Mouse (Mus musculus) intestine, embryonic 16.5 days (tissue): Measurements from ENCODE around the gene Ccn2. TPM values are rescaled to one million over a fixed set of nuclear protein-coding genes. Genes with fewer than 3 reads are reported as not detected.

ENCODE experiments used
- ATAC-seq: fragments of 200-750 bp; cut with Nextera tagmentation; 2 replicates; pipeline ENCODE4 v1.8.0; 2017; ENCODE audit warnings: moderate TSS enrichment, moderate library complexity
- H3K27ac ChIP-seq: fragments of 300-500 bp; sonication (generic); 2 replicates; pipeline ENCODE4 v1.5.1; 2014; ENCODE audit warnings: mild to moderate bottlenecking, low read length
- H3K27me3 ChIP-seq: fragments of 300-500 bp; sonication (generic); replicated peaks from 2 replicates; pipeline ENCODE4 v1.6.1; 2014; ENCODE audit warnings: low read length, control low read depth, mixed read lengths; ENCODE audit not compliant: control insufficient read depth, insufficient read depth
- H3K36me3 ChIP-seq: fragments of 300-500 bp; sonication (generic); 2 replicates; pipeline ENCODE4 v1.6.1; 2014; ENCODE audit warnings: low read length, control low read depth; ENCODE audit not compliant: control insufficient read depth, insufficient read depth
- H3K4me1 ChIP-seq: fragments of 300-500 bp; sonication (generic); 2 replicates; pipeline ENCODE4 v1.6.1; 2014; ENCODE audit warnings: low read length, control low read depth, mixed read lengths; ENCODE audit not compliant: control insufficient read depth, insufficient read depth
- H3K4me2 ChIP-seq: fragments of 300-500 bp; sonication (generic); 2 replicates; pipeline ENCODE4 v1.6.1; 2014; ENCODE audit warnings: low read depth, low read length, control low read depth
- H3K4me3 ChIP-seq: fragments of 300-500 bp; sonication (generic); 2 replicates; pipeline ENCODE4 v1.5.1; 2014; ENCODE audit warnings: mild to moderate bottlenecking, low read length
- H3K9ac ChIP-seq: fragments of 300-500 bp; sonication (generic); 2 replicates; pipeline ENCODE4 v1.6.1; 2014; ENCODE audit warnings: low read depth, low read length
- H3K9me3 ChIP-seq: fragments of 300-500 bp; sonication (generic); 2 replicates; pipeline ENCODE4 v1.6.1; 2016; ENCODE audit warnings: low read length, control low read depth; ENCODE audit not compliant: control insufficient read depth
- WGBS: fragments of 180-500 bp; shearing (Covaris S2); extraction: QIAGEN DNeasy Blood & Tissue Kit; methylation state at CpG from one replicate; pipeline ENCODE4 v1.1.7; 2014; 5-methylcytosine and 5-hydroxymethylcytosine counted together
- polyA plus RNA-seq: library from polyadenylated mRNA; unstranded; fragments of >200 nt; fragmentation: Nextera tagmentation; extraction: Ambion mirVana; gene quantifications from 2 replicates; pipeline ENCODE4 v1.2.1, GENCODE M21; 2015

The Ccn2 gene
- polyA plus RNA-seq, 1 experiment from 2014 or later, result 12.7 TPM

GRCm38 (mm10) chr10:24645169-24645568, 49.9 kb downstream of the Ccn2 start:
- WGBS, result 77% methylated on average over 8 of the region's 8 CpGs
- H3K9me3 ChIP-seq, result no peaks in the 10 kb centered on the region
- H3K4me1 ChIP-seq, result no peaks in the 10 kb centered on the region
- H3K27me3 ChIP-seq, result no peaks in the 10 kb centered on the region
- H3K4me3 ChIP-seq, result no peak overlapping the region
- no peaks in the 10 kb centered on the region; the same call in 1 of the 2 replicates for H3K36me3 ChIP-seq
- H3K9ac ChIP-seq, result no peak overlapping the region
- peak; percentile 16; the same call in 1 of the 2 replicates for ATAC-seq
- no peak overlapping the region for H3K27ac ChIP-seq
- H3K4me2 ChIP-seq, result no peak overlapping the region

Other genes starting within 250 kb of the Ccn2 start
- 10.1 and 11.9 TPM in 2 replicates for gene Enpp1, start 116.7 kb downstream of the Ccn2 start, polyA plus RNA-seq
- 25.1 and 38.5 TPM in 2 replicates for gene Enpp3, start 247.4 kb downstream of the Ccn2 start, polyA plus RNA-seq